Mouse (Mus musculus) heart, adult 8-10 months (tissue): ENCODE measurements at regions not wholly inside any gene's neighbourhood (a gene's known extent, or its start where the extent isn't known, plus 50 kb on each side); places are given as distances from the start of the nearest gene placed in this dataset.

ENCODE experiments used
- DNase-seq: peaks from one replicate; pipeline ENCODE4 v3.0.0; 2022; ENCODE audit warnings: low spot score

DNA sequence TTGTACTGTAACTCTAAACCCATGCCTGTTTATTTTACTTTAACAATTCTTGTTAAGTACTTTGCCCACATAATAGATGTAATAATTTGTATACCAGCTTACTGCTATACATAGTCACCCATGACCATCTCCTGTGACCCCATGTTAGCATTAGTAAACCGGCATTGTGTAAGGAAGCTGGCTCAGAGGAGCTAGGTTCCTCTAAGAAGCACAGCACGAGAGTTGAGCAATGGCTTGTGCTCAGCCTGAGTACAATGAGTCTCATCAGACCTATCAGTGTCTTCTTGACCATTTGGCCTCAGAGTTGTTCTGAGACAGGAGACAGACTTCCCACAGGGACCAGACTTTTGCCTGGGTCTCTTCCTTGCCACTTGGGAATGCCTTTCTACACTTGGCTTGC lies 279.6 kb downstream of the Maf start:
- no peak for DNase-seq

DNA sequence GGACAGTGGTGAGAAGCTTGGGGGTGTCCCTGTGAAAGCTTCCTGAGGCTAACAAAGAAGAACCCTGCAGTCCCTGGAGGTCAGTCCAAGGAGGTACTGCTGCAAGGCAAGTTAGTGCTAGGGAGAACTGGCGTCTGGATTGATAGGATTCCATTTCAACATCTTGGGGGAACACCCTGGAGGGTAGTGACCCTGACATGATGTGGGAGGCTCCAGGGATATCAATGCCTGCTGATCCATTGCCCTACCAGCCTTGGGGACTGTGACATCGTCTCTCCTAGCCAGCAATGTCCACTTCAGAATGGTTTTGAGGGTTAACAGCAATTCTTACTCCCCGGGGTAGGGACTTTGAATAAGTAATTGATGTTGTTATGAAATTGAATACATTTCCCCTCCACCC lies 280.1 kb downstream of the Maf start:
- no peak for DNase-seq

DNA sequence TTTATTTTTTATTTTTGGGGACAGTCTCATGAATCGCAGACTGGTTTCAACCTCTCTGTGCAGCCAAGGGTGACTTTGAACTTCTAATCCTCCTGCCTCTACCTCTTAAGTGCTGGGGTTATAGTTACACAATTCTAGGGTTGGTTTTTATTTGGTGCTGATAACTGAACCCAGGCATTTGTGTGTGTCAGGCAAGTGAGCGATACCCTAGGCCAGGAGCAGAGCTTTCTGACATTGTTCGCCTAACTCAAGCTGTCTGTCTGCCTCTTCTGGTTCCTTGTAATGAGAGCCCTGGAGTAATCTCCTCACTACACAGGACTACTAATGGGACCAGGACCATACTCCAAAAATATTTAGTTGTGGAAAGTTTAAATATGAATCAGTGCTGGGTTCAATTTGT lies 281.1 kb downstream of the Maf start:
- no peak for DNase-seq

DNA sequence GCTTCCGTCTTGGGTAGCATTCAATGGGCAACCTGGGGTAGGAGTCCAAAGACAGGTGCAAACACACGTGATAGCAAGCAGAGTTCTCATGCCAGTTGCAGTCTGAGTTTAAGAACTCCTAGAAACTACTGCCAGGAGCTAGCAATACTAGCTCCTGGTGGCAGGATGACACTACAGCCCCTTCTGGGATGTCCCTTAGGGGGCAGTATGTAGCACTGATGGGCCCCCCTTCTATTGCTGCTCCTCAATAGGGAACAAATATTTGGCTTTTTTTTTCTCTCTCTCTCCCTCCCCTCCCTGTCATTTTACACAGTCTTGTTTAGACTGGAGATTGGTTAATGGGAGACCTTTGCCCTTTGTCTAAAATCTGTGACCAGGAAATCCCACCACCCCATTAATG lies 282.2 kb downstream of the Maf start:
- no peak for DNase-seq

DNA sequence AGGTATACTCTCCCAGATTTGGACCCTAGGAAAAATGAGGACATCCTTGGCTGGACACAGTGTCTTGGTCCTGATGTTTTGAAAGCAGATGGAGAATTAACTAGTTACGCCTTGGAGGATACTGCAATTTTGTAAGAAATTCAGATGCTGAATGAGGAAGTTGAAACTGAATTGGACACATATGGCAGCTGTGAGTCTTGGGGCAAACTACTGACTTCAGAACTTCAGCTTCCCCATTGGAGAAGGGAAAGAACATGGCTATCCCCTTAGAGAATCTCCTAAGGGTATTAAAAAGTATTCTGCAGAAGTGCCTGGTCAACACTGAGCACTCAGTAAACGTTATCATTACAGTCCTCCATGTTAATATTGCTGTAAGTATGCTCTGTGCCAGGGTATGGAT lies 283.9 kb downstream of the Maf start:
- DNase-seq: no peak

DNA sequence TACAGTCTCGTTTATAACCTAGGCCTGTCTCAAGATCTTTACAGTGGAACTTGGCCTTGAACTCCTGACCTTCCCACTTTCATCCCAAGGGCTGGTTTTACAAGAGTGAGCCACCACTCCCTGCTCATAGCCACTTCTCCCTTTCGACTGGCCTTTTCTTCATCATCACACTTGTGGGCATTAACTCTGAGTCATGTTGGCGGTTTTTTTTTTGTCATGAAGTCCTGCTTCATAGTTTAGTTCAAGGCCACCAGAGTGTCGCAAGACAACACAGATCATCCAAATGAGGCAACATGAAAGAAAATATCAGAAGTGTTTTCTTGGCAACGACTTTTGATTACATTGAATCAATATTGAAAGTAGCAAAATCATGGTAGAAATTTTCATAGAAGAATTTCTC lies 284.5 kb downstream of the Maf start:
- DNase-seq: no peak

DNA sequence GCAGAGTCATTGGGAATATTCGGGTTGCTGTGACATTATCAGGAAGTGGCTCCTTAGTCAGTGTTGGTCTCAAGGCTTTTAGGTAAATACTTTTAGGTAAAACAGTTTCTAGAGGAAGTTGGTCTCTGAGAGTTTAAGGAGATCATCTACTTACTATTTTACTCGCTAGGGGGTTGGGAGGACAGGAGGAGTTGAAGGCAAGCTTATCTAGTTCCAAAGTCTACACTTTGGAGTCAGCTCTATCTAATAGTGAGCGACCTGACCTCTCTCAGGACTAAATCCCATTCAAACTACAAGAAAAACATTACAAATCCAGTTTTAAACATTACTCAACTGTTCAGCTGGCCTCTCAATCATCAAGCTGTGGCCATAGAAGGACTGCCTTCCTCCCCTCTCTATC lies 287.1 kb downstream of the Maf start:
- DNase-seq: no peak

DNA sequence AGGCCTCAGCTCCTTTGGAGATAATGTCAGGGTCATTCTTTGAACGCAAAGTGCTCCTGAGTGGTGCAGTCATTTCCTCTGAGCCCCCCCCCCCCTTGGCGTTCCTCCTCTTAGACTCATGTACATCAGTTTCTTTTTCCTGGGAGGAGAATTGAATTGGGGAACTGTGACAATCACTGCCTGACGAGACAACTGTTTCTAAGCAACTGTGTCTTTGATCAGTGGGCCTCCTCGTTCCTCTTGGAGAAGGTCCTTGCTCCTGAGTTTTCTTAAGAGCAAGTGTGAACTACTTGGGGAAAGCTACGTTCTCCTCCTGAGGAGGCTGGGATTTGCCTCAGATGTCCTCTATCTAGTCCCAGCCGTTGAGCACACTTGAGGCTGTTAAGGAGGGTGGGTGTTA lies 287.5 kb downstream of the Maf start:
- DNase-seq: no peak

DNA sequence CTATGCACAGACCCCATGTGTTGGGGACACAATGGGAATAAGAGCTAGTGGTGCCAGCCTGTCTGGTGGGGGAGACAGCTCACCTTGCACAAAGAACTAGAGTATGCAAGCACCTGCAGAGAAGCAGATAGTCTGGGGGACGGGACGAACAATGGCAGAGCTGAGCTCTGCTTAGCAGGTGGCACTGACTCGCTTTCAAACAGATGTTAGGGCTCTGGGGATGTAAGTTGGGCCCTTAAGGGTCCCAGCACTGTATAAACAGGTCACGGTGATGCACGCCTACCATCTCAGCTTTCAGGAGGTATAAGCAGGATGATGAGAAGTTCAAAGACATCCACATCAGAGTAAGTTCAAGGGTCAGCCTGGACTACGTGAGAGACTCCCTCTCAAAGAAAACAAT lies 289.5 kb downstream of the Maf start:
- DNase-seq: no peak

DNA sequence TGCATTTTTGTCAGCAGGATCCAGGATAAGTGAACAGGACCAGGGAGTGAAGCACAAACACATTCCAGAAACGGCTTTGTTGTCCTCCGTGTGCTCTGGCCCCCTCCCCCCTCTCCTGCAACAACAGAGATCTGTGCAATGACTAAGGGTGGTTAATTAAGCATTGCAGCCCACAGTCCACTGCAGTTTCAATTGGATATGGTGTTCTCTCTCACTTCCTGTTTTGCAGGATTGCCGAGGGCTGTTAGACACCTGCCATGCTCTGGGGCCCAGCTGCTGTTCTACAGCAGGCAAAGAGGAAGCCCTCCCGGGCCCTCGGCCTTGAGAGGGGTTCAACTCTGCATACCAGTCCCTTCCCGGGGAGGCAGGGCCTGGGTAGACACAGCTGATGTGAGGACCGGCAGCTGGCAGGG lies 293.5 kb downstream of the Maf start:
- DNase-seq: peak; percentile 21

DNA sequence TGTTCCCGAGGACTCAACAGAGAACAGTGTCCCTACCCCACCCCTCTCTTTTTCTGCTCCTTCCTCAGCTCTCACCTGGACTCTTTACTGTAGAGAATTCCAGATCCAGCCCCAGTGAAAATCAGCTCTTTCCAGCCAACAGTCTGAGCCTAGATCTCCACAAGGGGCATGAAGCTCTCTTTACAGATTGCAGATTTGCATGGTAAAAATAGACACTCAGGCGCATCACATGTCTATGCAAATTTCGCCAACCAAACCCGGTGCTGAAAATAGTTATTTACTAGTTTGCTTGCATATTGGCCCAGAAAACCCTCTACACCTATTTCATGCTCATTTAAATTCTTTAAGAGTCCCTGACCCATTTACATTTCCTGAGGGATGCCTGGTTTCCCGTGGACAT lies 295.8 kb downstream of the Maf start:
- no peak for DNase-seq

DNA sequence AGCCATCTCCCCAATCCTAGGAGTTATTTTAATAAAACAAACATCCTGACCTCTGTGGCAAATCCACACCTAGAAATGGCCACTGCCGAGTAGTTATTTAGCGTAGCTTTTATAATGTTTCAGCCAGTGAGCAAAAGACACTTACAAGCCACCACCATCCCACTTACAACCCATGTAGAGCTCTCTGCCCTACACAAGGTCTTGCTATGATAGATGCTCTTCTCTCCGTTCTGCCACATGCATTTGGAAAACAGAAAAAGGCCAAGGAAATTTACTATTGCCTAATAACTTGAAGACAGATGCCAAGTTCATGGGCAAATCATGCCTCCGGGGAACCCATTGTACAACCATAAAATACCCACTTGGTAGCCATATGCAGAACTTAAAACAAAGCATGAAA lies 296.5 kb downstream of the Maf start:
- no peak for DNase-seq

DNA sequence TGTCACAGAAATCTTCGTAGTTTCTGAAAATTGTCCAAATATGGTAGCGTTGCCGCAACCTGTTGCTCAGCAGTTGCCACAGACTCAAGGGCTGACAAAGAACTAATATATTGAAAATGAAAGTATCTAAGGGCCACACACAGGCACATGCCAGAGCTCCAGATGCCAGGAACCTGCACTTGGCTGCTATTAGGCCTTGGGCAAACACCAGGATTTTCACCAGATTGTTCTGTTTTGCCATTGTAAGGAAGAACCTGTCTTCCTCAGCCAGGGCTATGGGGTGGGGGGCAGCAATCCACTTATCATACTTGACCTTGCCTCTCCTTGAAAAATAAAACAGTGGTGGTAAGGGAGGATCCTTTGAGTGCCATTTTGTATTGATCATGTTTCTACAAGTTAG lies 297.4 kb downstream of the Maf start:
- no peak for DNase-seq

DNA sequence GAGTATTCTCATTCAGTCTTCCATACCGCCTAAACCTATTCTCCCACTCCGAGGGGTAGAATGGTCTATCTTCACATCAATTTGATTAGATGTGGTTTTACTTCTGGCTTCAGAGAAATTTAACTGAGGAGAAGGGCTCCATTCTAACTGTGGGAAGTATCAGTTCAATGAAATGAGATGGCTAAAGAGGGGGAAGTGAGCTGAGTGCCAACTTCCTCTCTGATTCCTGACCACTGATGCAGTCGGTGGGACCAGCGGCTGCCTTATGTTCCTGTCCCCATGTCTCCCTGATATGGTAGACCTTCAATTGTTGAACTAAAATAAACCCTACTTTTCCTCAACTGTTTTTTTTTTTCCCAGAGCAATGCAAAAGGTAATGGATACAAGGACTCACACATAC lies 300.1 kb downstream of the Maf start:
- DNase-seq: no peak

DNA sequence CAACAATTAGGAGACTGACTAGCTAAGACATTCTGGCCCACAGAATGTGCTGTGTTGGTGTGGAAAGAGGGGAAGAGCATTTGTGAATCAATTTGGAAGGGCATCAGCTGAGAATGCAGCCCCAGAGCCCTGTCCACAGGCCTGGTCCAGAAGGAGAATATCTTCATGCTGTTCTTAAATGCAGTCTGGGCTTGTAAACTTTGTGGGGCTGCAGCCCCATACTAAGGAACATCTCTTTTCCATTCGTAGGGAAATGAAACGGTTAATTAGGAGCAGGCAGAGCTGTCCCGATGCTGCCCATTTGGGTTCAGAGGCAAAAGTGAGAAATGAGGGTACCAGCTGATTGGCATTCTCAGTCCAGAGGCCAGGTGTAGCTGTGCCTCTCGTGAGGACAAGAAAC lies 304.0 kb downstream of the Maf start:
- DNase-seq: no peak

DNA sequence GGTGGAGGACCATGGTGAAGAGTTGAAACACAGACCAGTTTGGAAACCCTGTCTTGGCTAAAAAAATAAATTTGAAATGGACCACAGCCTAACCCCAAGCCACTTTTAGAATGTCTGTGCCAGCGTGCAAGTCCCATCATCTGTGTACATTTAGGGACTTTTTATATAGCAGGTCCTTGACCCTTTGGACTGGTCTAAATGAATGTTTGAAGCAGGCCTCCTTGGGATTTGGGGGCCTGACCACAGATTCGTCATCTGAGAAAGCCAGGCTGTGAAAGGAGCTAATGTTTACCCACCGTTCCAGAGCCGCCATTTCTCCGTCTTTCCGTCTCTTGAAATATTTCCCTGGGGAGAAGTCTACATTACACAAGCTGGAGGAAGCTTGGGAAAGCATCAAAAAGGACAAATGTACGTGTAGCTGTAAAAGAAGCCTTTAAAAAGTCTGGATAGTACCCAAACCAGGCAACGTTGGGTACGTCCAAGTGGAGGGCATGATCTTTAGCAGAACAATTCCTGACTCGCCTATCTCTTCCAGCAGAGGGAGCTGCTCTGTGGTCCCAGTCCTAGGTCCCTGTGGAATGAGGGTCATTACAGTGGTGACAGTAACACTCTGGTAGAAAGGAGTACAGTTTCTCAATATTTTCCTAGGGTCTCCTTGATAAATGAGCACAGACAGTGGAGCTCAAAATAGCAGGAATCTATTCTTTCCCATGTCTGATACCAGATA lies 305.0 kb downstream of the Maf start:
- DNase-seq: peak; percentile 4
